Mouse (Mus musculus) thymus, adult 18-20 months (tissue): ENCODE data around the gene Olfr430.
"Not testable (repeated sequence)": the region's sequence is repeated elsewhere in the genome, so short reads cannot be mapped to it uniquely, and the experiment has no call there.

Experiments
- DNase-seq, 2 experiments: peaks; one replicate each; pipeline ENCODE4 v3.0.0; 2022; ENCODE audit warnings: mixed read lengths in 2 of 2

Gene Olfr430

GRCm38 (mm10) chr1:174066305-174066704 lies at the start of gene Olfr430:
Gene Olfr430 (plus strand): TSS chr1:174066605.
- no peak for DNase-seq

GRCm38 (mm10) chr1:174031698-174032097 lies 34.7 kb upstream of the Olfr430 start, which contains the start of gene Ifi205:
Gene Ifi205 (minus strand): TSS chr1:174031810.
- DNase-seq: no peak

DNA sequence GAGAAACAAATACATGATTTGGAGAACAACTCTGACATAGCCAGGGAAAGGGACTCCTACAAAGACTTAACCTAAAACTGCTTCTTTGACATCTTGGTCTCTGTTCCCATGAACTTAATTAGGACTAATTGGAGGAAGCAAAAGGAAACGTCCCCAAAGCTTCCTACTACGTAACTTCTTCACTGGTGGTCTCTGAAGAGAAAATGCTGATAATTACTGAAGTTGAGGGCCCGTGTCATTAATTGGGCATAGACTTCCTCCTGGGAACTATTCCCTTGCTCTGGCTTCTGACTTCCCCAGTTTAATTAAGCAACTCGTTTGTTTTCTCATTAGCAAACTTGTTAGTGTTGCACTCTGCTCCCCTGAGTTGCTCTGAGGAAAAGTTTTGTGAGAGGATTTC lies 30.6 kb upstream of the Olfr430 start:
- DNase-seq: no peak

DNA sequence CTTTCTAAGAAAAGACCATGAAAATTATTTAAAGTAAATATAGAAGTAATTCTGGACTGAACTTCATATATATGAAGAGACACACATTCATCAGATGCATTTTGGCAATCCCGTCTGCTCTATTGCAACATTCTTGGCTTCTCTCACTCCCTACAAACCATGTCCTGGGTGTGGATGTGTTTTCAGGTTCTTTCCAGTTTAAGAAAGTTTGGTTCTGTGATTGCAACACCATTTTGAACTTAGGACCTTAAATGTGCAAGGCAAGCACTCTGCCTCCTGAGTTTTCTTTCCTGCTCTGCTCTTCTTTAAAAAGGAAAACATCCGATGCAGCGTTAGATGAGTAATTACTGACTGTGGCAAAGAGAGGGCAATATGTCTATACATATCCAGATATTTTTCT lies 27.9 kb upstream of the Olfr430 start:
- DNase-seq: no peak

DNA sequence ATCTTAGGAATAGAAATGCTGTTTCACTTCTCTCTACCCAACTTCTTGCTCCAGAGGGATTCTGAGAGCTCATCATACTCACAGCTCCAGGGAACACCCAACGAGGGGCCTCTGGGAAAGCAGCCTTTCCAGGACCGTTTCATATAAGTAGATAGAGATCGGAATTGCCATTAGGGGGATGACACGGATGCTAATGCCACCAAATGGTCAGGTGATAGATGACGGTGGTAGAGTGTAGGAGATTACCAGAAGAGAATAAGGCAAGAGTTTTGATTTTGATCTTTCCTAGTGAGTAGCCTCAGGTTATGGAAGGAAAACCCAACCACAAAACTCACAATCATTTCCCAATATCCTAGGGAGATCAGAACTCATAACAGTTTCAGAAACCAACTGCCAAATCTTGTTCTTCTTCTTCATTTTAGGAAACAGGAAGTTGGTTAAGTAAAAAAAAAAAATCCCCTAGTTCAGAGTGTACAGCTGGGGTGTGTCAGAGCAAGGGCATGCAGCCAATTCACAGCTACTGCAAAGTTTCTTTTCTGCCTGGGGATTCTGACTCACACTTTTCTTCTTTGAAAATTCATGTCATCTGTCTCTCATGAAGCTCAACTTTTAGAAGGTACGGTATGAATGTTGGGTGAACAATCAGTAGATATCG lies 25.8 kb upstream of the Olfr430 start, which contains the start of gene Olfr433:
Gene Olfr433, plus strand, starts transcription at position 183 of the 655 bp plus-strand sequence.
- DNase-seq: no peak

DNA sequence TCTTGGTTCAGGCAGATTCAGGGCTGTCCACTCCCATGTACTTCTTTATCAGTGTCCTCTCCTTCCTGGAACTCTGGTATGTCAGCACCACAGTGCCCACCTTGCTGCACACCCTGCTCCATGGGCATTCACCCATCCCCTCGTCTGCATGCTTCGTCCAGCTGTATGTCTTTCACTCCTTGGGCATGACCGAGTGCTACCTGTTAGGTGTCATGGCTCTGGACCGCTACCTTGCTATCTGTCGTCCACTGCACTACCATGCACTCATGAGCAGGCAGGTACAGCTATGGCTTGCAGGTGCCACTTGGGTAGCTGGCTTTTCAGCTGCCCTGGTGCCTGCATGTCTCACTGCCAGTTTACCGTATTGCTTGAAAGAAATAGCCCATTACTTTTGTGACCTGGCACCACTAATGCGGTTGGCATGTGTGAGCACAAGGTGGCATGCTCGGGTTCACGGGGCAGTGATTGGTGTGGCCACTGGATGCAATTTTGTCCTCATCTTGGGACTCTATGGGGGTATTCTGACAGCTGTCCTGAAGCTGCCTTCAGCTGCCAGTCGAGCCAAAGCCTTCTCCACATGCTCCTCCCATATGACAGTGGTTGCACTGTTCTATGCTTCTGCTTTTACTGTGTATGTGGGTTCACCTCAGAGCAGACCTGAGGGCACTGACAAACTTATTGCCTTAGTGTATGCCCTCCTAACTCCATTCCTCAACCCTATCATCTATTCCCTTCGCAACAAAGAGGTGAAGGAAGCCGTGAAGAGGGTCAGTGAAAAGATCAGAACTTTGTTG lies 24.1 kb upstream of the Olfr430 start:
- not testable (repeated sequence) for DNase-seq

GRCm38 (mm10) chr1:174044431-174044830 lies 22.0 kb upstream of the Olfr430 start:
- no peak for DNase-seq

DNA sequence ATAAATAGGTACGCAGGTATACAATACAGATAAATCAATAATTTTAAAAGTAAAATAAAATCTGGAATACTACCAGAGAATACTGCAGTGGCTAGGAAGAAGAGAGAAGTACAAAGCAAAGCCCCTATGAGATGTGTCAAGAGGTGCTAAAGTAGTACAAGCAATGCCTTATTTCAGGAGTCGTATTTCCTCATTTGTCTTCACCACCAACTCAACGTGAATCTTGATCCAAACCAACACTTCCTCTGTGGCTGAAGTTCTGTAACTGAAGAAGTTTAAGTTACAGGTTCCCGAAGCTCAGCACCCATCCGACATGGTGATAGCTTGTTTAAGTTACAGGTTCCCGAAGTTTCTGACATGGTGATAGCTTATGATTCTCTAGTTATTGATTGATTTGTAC lies 18.2 kb upstream of the Olfr430 start:
- not testable (repeated sequence) for DNase-seq

- DNase-seq: no peak
Observed at GRCm38 (mm10) chr1:174048893-174049292, 17.5 kb upstream of the Olfr430 start, which contains the start of gene Olfr432. Gene Olfr432 (plus strand): TSS chr1:174049205.

- not testable (repeated sequence) for DNase-seq
Observed at GRCm38 (mm10) chr1:174049357-174049756, 17.0 kb upstream of the Olfr430 start.

- no peak for DNase-seq
Observed at GRCm38 (mm10) chr1:174050532-174050931, 15.9 kb upstream of the Olfr430 start.

DNA sequence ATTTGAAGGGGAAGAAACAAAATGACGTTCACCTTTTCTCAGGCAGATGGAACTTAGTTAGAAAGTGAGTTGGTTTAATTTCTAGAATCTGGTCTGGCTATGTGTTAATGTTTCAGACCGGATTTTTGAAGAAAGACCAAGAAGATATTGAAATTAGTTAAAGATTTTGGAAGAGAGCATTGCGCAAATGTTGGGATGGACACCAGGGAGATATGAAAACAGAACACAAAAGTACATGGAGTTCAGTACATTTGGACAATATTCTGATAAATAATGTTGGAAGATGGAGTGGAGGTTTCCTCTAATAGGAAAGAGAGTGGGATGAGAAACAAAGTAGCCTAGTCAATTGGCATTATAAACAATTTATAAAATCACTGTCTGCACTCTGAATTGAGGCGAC lies 14.9 kb upstream of the Olfr430 start:
- DNase-seq: no peak

GRCm38 (mm10) chr1:174051931-174052536 lies 14.4 kb upstream of the Olfr430 start:
- DNase-seq: no peak

DNA sequence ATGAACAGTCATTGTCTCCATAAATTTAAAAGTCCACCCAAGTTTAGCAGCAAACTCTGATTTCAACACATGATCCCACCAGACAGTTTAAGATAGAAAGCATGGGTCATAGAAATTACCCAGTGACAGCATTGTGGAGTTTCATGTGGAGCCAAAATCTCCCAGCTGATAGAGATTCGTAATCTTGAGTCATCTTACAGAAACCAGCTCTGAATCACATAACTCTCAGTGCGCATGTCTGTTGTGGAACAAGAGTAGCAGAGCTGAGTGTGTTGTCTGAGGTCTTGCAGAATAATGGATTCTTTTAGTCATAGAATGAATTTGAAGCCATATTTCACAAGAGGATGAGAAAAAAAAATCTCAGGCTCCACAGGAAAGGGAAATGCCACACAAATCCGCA lies 13.4 kb upstream of the Olfr430 start:
- no peak for DNase-seq

DNA sequence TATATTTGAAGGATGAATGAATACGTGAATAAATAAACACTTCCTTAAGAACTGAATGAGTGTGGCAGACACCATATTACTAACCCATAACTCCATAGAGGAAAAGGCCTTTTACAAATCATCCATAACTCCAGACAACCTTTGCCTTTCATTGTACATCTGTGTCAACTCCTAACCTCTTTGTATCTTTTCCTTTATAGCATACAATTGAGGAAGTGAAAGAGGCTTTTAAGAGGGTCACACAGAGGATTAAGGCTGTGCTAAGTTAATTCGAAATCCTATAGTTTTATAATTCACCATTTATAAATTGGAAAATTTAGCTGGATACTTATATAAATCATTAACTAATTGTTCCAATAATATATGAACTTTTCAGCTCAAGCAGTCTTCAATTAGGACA lies 11.2 kb upstream of the Olfr430 start:
- no peak for DNase-seq

DNA sequence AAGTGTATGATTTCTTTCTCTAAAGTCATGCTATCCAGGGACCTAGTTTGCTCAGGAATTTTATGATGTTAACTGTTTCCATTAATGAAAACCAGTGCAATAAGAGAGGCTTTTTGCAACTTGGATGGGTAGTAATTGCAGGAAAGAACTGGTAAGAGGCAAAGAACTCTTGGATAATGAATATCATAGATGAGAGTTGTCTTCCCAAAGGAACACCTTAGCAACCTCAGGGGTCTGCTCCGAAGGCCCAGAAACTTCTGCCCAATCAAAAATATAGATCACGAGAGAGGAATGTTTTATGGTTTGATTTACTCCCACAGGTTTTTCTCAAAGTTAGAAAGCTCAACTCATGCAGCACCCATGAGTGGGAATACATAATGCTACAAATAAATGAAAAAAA lies 17.6 kb downstream of the Olfr430 start, which contains the start of gene Olfr429:
Gene Olfr429, plus strand, starts transcription at position 301 of the 400 bp plus-strand sequence.
- no peak for DNase-seq

GRCm38 (mm10) chr1:174096591-174096990 lies 30.2 kb downstream of the Olfr430 start, which contains the start of gene Olfr427:
Gene Olfr427 (plus strand): TSS chr1:174096891.
- no peak for DNase-seq

- DNase-seq: no peak
Observed at GRCm38 (mm10) chr1:174103735-174104134, 37.3 kb downstream of the Olfr430 start.

- DNase-seq: no peak
Observed at GRCm38 (mm10) chr1:174121062-174121461, 54.7 kb downstream of the Olfr430 start, which contains the start of gene Olfr231. Gene Olfr231 (minus strand): TSS chr1:174121162.
